Mouse (Mus musculus) lung, postnatal 14 days (tissue): ENCODE measurements around the gene Abr.

Source experiments
- DNase-seq: peaks from one replicate; pipeline ENCODE4 v3.0.0; 2021

Abr gene

DNA sequence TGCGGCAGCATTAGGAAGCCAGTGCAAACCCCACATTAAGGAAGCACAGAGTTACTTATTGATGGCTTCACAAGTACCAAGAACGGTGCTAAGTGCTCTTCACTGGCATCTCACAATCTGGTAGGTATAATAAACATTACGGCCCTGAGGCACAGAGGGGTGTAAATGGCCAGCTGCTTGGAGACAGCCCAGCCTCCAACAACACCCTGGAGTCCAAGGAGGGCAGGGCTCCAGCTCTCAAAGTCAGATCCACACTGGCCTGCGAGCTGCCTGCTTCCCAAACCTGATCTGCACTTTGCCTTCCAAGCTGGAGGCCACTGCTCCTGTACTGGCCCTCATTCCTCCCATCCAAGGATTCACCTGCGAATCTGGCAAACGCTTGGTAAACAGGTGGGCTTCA lies 132.7 kb downstream of the Abr start:
- DNase-seq = no peak

GRCm38 (mm10) chr11:76487024-76487423 lies 135.1 kb downstream of the Abr start:
- DNase-seq = no peak

- no peak for DNase-seq
Observed at GRCm38 (mm10) chr11:76484033-76484432, 138.1 kb downstream of the Abr start.

DNA sequence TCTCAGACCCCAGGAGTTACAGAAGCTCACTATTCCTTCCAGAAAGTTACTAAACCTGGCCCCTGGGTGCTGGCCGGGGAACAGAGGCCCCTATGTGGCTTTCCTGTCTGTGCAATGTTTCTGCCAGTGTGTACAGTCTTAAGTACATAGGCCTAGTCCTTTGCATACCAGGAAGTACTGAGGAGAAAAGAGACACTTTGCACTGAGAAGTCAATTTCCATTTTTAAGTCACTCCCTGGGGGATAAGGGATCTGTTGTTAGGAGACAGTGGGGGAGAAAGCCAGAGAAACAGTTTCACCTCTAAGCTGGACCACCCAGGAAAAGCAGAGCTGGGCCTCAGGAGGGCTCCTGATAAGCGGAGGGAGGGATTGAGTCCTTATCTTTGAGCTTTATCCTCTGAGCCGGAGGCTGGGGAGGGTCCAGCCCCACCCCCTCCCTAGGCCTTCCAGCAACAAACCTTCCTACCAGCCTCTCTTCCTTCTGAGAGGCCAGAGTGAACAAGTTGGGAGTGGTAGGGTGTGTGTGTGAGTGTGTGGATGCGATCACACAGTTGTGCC lies 138.9 kb downstream of the Abr start:
- no peak for DNase-seq

GRCm38 (mm10) chr11:76482697-76483096 lies 139.4 kb downstream of the Abr start:
- DNase-seq = no peak

DNA sequence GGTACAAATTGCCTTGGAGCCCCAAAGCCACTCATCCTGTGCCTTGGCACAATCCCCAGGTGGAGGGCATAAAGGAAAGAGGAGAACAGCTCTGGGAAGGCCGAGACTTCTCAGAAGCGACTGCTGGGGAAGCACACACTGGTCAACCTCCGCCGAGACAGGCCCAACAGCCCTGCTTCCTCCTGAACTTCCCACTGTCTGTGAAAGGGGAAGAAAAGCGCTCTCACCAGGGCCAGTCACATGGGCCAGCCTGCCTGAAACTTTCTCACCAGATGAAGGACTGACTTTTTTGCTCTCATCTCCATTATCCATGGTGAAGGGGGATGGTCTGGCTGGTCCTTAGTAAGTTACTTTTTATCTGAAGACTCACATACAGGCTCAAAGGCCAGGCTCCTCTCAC lies 139.9 kb downstream of the Abr start:
- DNase-seq = no peak

DNA sequence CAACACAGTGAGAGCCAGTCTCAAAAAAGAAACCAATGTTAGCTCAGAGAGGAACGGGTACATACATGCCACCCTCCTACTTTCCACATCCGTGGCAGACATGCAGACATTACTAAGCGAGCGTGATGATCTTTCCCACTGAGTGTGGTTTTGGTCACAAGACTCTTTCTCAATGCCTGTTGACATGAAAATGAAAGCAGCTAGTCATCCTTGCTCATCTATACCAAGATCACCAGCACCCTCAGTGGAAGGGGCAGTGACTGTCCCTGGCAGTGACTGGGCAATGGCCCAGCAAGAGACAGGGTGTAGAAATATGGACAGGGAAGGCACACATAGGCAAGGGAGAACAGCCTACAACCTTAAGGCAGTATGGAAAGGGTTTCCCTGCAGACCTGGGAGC lies 142.4 kb downstream of the Abr start:
- no peak for DNase-seq

DNA sequence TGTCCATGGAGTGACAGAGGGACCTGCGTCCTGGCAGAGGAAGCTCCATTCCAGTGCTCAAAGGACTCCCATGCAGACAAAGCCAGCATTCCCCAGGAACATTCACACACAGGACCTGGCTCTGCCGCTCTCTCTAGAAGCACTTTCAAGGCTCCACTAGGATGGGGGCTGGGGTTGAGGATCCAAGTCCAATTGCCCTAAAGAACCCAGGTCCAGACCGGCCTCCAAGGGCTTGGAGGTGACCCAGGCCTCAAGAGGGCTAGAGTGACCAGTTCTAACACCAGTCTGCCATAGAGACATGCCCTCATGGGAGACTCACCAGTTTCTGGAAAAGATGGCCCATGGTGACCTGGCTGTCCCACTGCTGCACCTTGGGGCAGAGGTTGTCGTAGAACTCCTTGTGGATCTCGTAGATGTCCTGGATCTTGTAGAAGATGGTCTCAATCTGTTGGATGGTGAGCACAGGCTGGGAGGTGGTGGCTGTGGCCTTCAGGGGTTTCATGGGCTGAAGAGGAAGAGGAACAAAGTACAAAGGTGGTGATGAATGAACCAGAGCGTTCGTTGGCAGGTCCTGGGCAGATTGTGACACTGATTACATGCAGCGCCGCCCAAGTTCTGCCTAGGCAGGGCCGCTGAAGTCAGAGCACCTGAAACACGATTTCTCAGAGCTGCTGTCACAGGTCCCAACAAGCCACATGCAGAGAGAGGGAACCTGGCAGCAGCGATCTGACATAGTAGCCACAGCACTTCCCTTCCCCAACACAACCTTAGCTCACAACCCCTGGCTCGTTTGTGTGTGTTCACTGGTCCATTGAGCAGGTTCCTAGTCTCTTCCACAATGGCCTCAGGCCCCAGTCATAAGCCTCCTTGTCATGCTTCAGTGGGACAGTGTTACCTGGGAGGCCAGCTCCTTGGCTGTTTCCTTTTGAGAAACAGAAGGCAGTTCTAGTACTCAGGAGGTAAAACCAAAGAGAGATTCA lies 143.1 kb downstream of the Abr start:
- DNase-seq = no peak

DNA sequence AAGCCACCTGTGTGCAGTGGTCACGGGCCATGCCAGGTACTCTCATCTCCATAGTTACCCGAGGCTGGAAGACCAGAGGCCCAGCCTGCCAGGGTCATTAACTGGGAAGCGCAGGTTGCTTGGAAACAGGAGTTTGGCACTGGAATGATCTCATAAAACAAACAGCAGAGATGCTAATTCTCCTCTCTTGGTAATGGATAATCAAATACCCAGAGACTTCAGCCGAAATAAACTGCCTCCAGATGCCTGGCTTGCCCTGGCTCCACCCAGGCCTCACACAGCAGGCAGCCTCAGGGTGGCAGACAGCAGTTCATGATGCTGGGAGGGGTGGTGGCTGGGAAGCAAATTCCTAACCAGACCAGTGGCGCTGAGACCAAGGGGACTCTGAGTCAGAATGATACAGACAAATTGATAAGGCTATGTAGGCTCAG lies 145.0 kb downstream of the Abr start:
- DNase-seq = no peak

DNA sequence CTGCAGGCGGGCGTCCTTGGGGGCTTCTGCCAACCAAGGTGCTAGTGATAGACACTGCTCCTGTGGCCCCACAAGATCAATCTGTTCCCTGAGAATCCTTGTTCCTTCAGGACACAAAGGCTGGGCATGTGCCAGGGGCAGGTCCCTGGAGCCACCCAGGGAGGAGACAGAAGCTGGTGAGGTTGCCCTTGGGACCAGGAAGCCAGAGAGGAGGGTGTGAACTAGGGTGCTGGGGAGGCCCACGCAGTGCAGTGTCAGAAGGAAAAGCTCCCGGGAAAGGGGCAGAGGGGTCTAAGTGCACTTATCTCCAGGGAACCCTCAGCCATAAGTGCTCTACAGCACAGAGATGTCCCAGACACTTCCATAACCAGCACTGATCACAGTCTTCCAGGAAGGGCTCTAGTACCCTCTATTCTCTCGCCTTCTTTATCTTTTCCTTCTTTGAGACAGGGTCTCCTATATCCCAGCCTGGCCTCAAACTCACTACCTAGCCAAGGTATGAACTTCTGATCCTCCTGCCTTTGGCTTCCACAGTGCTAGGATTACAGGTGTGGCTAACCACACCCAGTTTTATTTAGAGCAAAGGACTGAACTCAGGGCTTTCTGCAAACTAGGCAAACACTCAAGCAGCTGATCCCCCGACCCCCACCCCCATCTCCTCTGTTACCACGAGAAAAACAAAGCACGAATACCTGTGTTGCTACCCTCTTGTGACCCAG lies 145.6 kb downstream of the Abr start:
- DNase-seq = no peak

- DNase-seq = no peak
Observed at GRCm38 (mm10) chr11:76472617-76473016, 149.5 kb downstream of the Abr start.

DNA sequence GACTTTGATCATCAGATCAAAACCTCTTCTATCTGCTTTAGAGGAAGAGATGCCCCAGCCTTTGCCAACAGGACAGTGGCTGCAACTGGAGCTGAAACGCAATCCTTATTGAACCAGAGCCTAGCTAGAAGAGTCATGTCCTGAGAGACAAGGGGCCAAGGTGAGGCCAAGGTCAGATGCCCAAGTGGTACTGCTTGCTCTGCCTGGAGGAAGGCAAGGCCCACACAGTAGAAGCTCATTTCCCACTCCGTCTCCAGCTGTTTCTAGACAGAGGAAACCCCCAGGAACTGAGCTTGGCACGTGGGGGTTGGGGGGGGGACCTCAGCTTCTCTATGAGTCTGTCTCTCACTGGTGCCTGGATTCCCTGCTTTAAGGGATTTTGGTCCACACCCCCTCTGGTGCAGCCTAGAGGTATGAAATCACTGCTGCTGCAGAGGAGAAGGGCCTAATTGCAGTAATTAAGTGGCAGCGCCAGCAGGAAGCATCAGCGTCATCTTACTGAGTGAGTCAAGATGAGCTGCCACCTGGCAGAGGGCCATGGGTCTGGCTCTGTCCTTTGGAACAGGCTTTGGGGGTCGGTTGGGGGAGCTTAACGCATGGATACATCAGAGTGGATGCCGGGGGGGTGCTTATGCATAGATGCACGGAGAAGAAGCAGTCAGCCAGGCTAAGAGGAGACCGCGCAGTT lies 152.7 kb downstream of the Abr start:
- no peak for DNase-seq

- DNase-seq = peak; percentile 62
Observed at GRCm38 (mm10) chr11:76468347-76468746, 153.8 kb downstream of the Abr start.

DNA sequence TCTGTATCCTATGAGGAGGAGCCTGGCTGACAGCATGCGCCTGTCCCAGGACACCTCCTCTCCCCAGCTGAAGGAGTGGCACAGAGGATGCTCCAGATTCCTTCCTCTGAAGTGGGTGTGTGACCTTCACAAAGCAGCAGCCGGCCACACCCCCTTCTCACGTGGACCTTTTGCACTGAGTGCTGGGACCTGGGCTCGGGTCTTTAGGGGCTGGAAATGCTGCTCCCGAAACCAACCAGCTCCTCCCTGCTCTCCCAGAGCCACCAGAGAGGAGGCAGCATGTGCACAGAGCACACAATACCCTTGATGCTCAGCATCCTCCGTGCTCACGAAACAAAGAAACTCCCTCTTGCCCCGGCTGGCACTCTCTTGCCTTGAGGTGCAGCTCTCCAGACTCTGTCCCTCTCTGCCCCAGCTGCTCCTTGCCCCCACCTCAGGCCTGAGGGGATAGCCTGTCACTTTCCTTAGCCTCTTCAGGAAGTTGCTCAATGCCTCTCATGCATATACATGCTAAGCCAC lies 154.6 kb downstream of the Abr start:
- DNase-seq = no peak

DNA sequence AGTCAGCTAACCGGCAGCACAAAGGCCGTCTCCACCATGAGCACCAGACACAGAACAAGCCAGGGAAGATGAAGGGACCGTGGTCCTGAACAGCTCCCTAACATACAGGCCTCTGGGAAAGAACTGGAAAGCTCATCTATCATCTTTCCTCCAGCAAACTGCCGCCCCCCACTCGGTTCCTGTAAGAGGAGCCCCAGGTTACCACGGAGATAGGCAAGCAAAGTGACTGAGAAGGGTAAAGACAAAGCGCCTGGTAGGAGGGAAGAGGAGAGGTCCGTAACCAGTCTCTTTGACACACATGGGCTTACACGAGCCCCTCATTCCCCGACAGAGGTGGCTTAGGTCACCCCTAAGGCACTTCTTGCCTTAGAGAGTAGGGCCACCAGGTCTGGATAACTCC lies 155.0 kb downstream of the Abr start:
- no peak for DNase-seq

DNA sequence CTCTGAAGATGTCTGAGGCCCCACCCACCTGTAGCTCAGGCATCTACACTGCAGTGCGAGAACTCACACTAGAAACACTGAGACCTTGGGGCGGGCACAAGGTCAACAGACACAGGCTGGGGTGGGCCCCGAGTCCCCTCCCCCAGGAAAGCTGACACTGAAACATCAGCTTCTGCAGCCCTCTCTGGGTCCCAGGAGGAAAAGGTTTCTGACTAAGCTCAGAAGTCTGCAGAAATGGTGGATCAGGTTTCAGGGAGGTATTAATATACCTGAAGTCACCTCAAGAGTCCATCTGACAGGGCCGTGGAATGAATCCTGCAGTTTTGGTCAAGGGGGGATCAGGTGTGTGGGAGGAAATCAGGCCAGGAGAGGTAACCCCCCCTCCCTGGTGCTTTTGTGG lies 156.2 kb downstream of the Abr start:
- DNase-seq = no peak

DNA sequence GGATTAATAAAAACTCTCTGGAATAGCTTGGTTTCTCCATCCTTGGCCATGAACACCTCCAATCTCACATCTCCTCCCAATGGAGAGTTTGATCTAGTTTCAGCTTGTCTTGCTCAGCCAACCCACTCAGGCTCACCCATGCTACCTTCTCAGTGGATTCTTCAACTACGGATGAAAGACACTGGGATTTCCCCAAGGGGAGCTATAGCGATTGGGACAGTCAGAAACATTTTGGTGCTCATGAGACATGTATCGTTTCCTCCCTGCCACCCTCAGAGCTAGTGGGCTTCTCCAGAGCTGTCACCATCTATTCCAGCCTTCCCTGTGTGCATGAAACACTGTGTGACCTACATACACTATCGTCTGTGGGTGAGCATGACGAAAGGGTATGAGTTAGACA lies 160.4 kb downstream of the Abr start:
- DNase-seq = no peak

DNA sequence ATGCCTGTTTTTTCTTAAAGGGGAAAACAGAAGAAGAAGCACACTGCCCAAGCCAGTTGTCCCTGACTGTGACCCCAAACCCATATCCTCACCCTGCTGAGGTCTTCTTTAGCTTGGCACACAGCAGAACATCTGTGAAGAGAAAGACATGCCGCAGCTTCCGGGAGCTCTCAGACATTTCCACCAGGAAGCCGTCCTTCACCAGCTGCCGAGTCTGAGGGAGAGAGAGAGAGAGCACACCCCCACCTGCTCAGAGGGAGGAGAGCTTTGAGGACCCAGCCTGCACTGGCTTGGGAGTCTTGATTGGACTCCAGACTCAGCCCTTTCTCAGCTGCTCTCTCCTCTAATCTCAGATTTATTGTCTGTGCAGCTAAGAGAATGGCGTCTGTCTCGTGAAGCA lies 160.9 kb downstream of the Abr start:
- no peak for DNase-seq

- no peak for DNase-seq
Observed at GRCm38 (mm10) chr11:76459489-76459888, 162.6 kb downstream of the Abr start.

GRCm38 (mm10) chr11:76458730-76459129 lies 163.4 kb downstream of the Abr start:
- no peak for DNase-seq

DNA sequence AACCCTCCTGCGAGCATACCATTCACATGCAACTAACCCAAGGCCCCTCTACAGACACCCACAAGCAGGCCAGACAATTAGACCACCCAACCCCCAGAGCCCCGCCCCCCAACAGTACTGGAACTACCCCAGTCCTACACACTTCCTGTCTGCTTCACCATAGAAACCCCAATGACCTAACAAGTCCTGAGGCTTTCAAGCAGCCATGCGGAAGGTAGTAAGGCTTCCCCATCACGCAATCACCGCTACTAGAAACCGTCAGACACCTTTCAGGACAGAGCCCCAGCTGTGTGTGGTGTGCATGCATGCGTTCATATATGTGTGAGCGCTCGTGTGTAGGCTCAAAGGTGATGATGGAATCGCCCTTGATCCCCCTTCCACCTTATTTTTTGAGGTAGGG lies 165.2 kb downstream of the Abr start:
- DNase-seq = no peak

DNA sequence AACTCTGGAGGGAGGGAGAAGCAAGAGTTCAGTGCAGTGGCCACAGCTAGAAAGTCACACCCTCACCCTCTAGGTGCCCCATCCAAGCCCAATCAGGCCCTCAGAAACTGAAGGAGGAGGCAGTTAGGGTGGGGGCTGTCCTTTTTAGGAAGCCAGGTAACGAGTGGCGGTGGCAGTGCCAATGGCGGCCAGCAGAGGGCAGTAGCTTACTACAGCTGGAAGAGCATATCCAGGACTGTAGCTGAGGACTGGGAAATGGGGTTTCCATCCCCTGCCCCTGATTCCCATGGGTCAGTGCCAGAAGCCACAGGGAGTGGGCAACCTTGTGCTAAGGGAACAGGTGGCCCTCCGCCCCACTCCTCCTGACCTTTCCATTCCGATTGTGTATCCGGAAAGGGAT lies 165.9 kb downstream of the Abr start:
- peak; percentile 93 for DNase-seq

DNA sequence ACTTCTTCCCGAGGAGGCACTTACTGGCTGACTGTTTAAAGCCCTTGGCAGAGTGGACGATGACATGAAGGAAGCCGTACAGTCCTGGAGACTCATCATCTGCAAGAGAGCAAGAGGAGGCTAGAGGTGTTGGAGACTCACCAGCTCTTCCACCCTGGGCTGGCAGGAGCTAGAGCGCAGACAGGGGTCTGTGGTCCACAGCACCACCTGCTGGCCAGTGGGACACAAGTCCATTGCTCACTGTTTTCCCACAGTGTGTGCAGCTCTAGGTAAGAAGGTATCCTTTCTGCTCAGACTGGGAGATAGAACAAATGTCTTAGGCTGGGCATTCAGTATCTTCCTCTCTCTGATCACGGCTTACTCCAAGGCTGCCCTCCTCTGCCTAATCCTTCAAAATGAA lies 167.6 kb downstream of the Abr start:
- peak; percentile 76 for DNase-seq
